Mouse (Mus musculus): Measurements from ENCODE around the gene Cd300a. TPM values are rescaled to one million over a fixed set of nuclear protein-coding genes. Genes with fewer than 3 reads are reported as not detected.
A peak's percentile ranks its signal among the peaks of the same experiment; 100 is the strongest.

The Cd300a gene
- polyA plus RNA-seq, 1 experiment = 2.3 TPM

DNA sequence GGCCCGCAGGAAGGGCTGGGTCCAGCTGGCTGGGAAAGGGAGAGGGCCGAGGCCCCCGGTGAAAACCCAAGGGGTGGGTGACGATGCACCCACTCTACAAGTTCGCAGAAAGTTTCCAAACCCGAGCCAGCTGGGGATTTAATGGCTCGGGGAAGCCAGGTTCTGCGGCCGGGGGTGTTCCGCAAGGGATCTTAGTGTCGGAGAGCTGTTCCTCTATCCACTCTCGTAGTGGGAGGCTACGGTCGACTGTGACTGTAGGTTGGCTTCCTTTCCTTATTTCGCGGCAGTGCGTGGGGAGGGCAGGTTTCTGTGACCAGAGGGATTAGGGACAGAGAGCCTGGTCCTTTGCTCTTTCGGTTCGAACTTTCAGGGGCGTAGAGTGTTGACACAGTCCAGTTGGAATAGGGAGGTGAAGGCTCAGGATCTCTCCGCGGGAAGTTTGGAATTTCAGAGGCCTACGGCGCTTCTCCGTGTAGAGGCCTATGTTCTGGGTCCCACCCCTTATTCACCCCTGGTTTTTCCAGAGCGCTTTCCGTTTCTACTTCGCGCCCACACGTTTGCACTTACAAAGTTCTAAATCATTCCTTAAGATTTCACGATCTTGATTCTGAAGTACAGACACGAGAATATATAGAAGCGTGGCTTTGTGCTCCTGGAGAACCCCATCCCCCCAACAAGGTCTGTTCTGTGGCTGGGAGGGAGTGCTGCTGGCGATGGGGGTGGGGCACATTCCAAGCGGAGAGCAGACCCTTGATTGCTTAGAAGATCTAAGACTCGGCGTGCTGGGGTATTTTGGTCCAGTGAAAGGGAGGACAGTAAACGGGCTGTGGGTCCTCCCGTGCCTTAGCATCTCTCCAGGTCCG is 37.3 kb upstream of the Cd300a start:
- H3K9ac ChIP-seq (ENCODE audit: low read depth, poor library complexity, severe bottlenecking) = peak overlapping the region; percentile 71
- no peak for TF ChIP-seq POLR2A (IDR thresholded peaks at IDR 0.05; ENCODE audit: insufficient read depth, low read length)
- TF ChIP-seq CTCF (IDR thresholded peaks at IDR 0.05; ENCODE audit: low read depth, low read length) = no peak
- TF ChIP-seq EP300 (IDR thresholded peaks at IDR 0.05; ENCODE audit: insufficient read depth, low read depth, low read length) = peak; percentile 77; the same call in 1 of the 2 replicates
- H3K36me3 ChIP-seq (ENCODE audit: control insufficient read depth, insufficient read depth, low read length, poor library complexity, severe bottlenecking) = no peaks in the 10 kb centered on the region
- H3K4me3 ChIP-seq (ENCODE audit: low read depth, low read length) = peak overlapping the region; percentile 82
- H3K27me3 ChIP-seq (ENCODE audit: control insufficient read depth, insufficient read depth, low read length, poor library complexity, severe bottlenecking) = no peaks in the 10 kb centered on the region
- peak overlapping the region; percentile 58 for H3K27ac ChIP-seq (ENCODE audit: insufficient read depth, low read length)
- H3K9me3 ChIP-seq (replicated peaks; ENCODE audit: control insufficient read depth, insufficient read depth, low read length, poor library complexity, severe bottlenecking) = no peaks in the 10 kb centered on the region
- H3K4me1 ChIP-seq (ENCODE audit: control insufficient read depth, insufficient read depth, low read length) = peaks cover 3% of the 10 kb centered on the region

DNA sequence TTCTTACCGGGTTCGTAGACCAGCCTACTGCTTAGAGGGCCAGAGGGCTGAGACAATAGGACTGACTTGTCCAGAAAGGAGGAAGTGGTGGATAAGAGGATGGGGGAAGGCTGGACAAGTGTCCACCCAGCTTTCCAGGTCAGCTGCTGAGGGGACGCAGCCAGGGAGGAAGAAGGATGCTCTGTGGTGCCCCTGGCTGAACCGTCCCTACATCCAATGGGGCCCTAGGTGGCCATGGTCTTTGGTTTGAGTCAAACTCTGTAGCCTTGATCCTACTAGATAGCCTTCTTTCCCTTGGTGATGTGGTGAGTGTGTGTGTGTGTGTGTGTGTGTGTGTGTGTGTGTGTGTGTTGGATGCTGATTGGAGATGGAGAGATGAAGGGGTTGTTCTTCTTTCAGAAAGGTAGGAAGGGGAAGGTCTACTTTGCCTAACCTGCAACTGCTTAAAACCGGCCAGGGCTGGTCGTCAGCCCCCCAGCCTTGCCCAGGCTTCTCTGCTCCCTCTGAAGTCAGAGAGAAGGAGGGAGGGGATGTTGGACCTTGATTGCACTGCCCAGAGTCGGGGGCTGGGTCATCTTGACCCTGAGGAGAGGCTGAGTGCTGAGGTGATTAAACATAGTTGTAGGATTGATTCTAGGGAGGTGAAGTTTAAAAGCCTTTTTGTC is 36.5 kb upstream of the Cd300a start:
- Histone ChIP-seq H3K36me3 (ENCODE audit: control insufficient read depth, insufficient read depth, low read length, poor library complexity, severe bottlenecking) (no peaks in the 10 kb centered on the region), H3K27ac (ENCODE audit: insufficient read depth, low read length) (peak overlapping the region; percentile 33), H3K4me3 (ENCODE audit: low read depth, low read length) (peak overlapping the region; percentile 82), H3K9me3 (replicated peaks; ENCODE audit: control insufficient read depth, insufficient read depth, low read length, poor library complexity, severe bottlenecking) (no peaks in the 10 kb centered on the region), H3K4me1 (ENCODE audit: control insufficient read depth, insufficient read depth, low read length) (peaks cover 3% of the 10 kb centered on the region), H3K27me3 (ENCODE audit: control insufficient read depth, insufficient read depth, low read length, poor library complexity, severe bottlenecking) (no peaks in the 10 kb centered on the region), H3K9ac (ENCODE audit: low read depth, poor library complexity, severe bottlenecking) (0 out of 2 replicates have a peak overlapping the region, but pooled peaks have one; percentile 17)
- no peak for TF ChIP-seq POLR2A (IDR thresholded peaks at IDR 0.05; ENCODE audit: insufficient read depth, low read length)
- no peak for TF ChIP-seq EP300 (IDR thresholded peaks at IDR 0.05; ENCODE audit: insufficient read depth, low read depth, low read length)
- TF ChIP-seq CTCF (IDR thresholded peaks at IDR 0.05; ENCODE audit: low read depth, low read length) = no peak

DNA sequence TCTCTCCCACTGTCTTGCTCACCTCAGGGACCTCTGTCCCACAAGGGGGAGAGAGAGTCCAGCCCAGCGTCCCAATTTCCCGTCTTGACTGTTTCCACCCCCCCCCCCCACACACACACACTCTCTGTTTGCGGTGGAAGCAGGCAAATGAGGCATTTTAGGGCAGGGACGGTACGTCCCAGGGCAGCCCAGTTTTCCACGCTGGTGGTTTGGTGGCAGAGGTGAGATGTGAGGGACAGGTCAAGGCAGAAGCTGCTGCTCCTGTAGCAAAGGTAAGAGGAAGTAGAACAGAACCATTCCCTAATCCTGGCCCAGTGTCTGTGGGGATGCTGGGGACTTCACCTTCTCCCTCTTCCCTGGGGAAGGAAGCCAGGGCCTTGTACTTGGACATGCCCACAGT is 35.3 kb upstream of the Cd300a start:
- Histone ChIP-seq H3K4me1 (ENCODE audit: control insufficient read depth, insufficient read depth, low read length) (peaks cover 3% of the 10 kb centered on the region), H3K36me3 (ENCODE audit: control insufficient read depth, insufficient read depth, low read length, poor library complexity, severe bottlenecking) (no peaks in the 10 kb centered on the region), H3K4me3 (ENCODE audit: low read depth, low read length) (no peak overlapping the region), H3K9ac (ENCODE audit: low read depth, poor library complexity, severe bottlenecking) (no peak overlapping the region), H3K9me3 (replicated peaks; ENCODE audit: control insufficient read depth, insufficient read depth, low read length, poor library complexity, severe bottlenecking) (no peaks in the 10 kb centered on the region), H3K27ac (ENCODE audit: insufficient read depth, low read length) (no peak overlapping the region), H3K27me3 (ENCODE audit: control insufficient read depth, insufficient read depth, low read length, poor library complexity, severe bottlenecking) (no peaks in the 10 kb centered on the region)
- TF ChIP-seq POLR2A (IDR thresholded peaks at IDR 0.05; ENCODE audit: insufficient read depth, low read length) (no peak), CTCF (IDR thresholded peaks at IDR 0.05; ENCODE audit: low read depth, low read length) (no peak), EP300 (IDR thresholded peaks at IDR 0.05; ENCODE audit: insufficient read depth, low read depth, low read length) (no peak)

DNA sequence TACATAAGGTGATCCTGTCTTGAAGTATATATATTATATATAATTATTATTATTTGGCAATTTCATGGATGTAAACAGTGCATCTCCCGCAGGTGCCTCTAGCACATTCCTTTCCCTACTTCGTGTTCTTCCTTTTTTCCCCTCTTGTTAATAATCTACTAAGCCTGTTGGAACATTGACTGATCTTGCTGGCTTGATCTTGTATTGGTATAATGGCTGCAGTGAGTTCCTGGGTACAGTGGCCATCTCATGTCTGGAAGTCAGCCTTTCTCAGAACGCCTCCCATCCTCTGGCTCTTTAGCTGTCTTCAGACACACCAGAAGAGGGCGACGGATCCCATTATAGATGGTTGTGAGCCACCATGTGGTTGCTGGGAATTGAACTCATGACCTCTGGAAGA is 33.7 kb upstream of the Cd300a start:
- Histone ChIP-seq H3K9ac (ENCODE audit: low read depth, poor library complexity, severe bottlenecking) (no peak overlapping the region), H3K27me3 (ENCODE audit: control insufficient read depth, insufficient read depth, low read length, poor library complexity, severe bottlenecking) (no peaks in the 10 kb centered on the region), H3K4me3 (ENCODE audit: low read depth, low read length) (no peak overlapping the region), H3K36me3 (ENCODE audit: control insufficient read depth, insufficient read depth, low read length, poor library complexity, severe bottlenecking) (no peaks in the 10 kb centered on the region), H3K27ac (ENCODE audit: insufficient read depth, low read length) (no peak overlapping the region), H3K9me3 (replicated peaks; ENCODE audit: control insufficient read depth, insufficient read depth, low read length, poor library complexity, severe bottlenecking) (no peaks in the 10 kb centered on the region), H3K4me1 (ENCODE audit: control insufficient read depth, insufficient read depth, low read length) (peaks cover 3% of the 10 kb centered on the region)
- TF ChIP-seq CTCF (IDR thresholded peaks at IDR 0.05; ENCODE audit: low read depth, low read length) (no peak), POLR2A (IDR thresholded peaks at IDR 0.05; ENCODE audit: insufficient read depth, low read length) (no peak), EP300 (IDR thresholded peaks at IDR 0.05; ENCODE audit: insufficient read depth, low read depth, low read length) (no peak)

DNA sequence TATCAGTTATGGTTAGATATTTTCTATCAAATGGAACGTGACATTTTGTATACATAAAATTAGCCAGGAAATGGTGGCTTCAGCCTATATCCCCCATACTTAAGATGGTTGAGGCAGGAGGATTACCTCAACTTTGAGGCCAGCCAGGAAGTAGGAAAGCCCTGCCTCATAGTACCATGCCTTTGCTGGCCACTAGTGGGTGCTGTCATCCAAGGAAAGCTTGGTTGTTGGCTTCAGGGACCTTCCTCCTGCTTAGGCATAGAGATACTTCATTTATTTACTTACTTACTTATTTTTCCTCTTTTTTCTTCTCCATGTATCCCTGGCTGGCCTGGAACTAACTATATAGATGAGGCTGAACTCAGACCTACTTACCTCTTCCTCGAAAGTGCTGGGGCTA is 31.2 kb upstream of the Cd300a start:
- no peak overlapping the region for H3K27ac ChIP-seq (ENCODE audit: insufficient read depth, low read length)
- H3K36me3 ChIP-seq (ENCODE audit: control insufficient read depth, insufficient read depth, low read length, poor library complexity, severe bottlenecking) = no peaks in the 10 kb centered on the region
- no peak overlapping the region for H3K9ac ChIP-seq (ENCODE audit: low read depth, poor library complexity, severe bottlenecking)
- no peaks in the 10 kb centered on the region for H3K27me3 ChIP-seq (ENCODE audit: control insufficient read depth, insufficient read depth, low read length, poor library complexity, severe bottlenecking)
- peaks cover 3% of the 10 kb centered on the region for H3K4me1 ChIP-seq (ENCODE audit: control insufficient read depth, insufficient read depth, low read length)
- TF ChIP-seq POLR2A (IDR thresholded peaks at IDR 0.05; ENCODE audit: insufficient read depth, low read length) = no peak
- peak; percentile 73 for TF ChIP-seq CTCF (IDR thresholded peaks at IDR 0.05; ENCODE audit: low read depth, low read length)
- TF ChIP-seq EP300 (IDR thresholded peaks at IDR 0.05; ENCODE audit: insufficient read depth, low read depth, low read length) = no peak
- H3K4me3 ChIP-seq (ENCODE audit: low read depth, low read length) = no peak overlapping the region
- no peaks in the 10 kb centered on the region for H3K9me3 ChIP-seq (replicated peaks; ENCODE audit: control insufficient read depth, insufficient read depth, low read length, poor library complexity, severe bottlenecking)

DNA sequence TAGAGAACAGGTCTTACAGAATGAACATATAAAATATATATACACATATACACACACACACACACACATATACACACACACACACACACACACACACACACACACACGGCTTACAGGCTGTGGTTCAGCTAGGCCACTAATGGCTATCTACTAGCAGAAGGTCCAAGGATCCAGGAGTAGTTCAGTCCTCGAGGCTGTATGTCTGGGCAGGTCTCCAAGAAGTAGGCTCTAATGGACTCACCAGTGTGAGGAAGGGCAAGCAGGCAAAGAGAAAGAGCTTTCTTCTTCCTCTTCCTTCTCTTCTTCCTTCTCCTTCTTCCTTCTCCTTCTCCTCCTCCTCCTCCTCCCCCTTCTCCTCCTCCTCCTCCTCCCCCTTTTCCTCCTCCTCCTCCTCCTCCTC is 28.8 kb upstream of the Cd300a start:
- TF ChIP-seq CTCF (IDR thresholded peaks at IDR 0.05; ENCODE audit: low read depth, low read length) (no peak), POLR2A (IDR thresholded peaks at IDR 0.05; ENCODE audit: insufficient read depth, low read length) (no peak), EP300 (IDR thresholded peaks at IDR 0.05; ENCODE audit: insufficient read depth, low read depth, low read length) (no peak)
- no peaks in the 10 kb centered on the region for H3K4me1 ChIP-seq (ENCODE audit: control insufficient read depth, insufficient read depth, low read length)
- no peak overlapping the region for H3K27ac ChIP-seq (ENCODE audit: insufficient read depth, low read length)
- no peak overlapping the region for H3K4me3 ChIP-seq (ENCODE audit: low read depth, low read length)
- H3K9ac ChIP-seq (ENCODE audit: low read depth, poor library complexity, severe bottlenecking) = no peak overlapping the region
- H3K9me3 ChIP-seq (replicated peaks; ENCODE audit: control insufficient read depth, insufficient read depth, low read length, poor library complexity, severe bottlenecking) = no peaks in the 10 kb centered on the region
- H3K27me3 ChIP-seq (ENCODE audit: control insufficient read depth, insufficient read depth, low read length, poor library complexity, severe bottlenecking) = no peaks in the 10 kb centered on the region
- H3K36me3 ChIP-seq (ENCODE audit: control insufficient read depth, insufficient read depth, low read length, poor library complexity, severe bottlenecking) = no peaks in the 10 kb centered on the region
